Mouse (Mus musculus) forebrain, embryonic 13.5 days (tissue): Measurements from ENCODE around the gene Spata1. TPM values are rescaled to one million over a fixed set of nuclear protein-coding genes. Genes with fewer than 3 reads are reported as not detected.

Experiments
- ATAC-seq: fragments of 200-750 bp; cut with Nextera tagmentation; 2 replicates; pipeline ENCODE4 v1.8.0; 2017
- H3K27ac ChIP-seq: fragments of 300-500 bp; sonication (generic); 2 replicates; pipeline ENCODE4 v1.5.1; 2015; ENCODE audit warnings: inconsistent platforms, mild to moderate bottlenecking, moderate library complexity
- H3K27me3 ChIP-seq: fragments of 300-500 bp; sonication (generic); 2 replicates; pipeline ENCODE4 v1.6.1; 2015; ENCODE audit warnings: mild to moderate bottlenecking, inconsistent platforms
- H3K36me3 ChIP-seq: fragments of 300-500 bp; sonication (generic); 2 replicates; pipeline ENCODE4 v1.6.1; 2015; ENCODE audit warnings: mild to moderate bottlenecking, inconsistent platforms; ENCODE audit not compliant: poor library complexity, severe bottlenecking
- H3K4me1 ChIP-seq: fragments of 300-500 bp; sonication (generic); 2 replicates; pipeline ENCODE4 v1.6.1; 2015; ENCODE audit warnings: inconsistent platforms
- H3K4me2 ChIP-seq: fragments of 300-500 bp; sonication (generic); 2 replicates; pipeline ENCODE4 v1.6.1; 2015; ENCODE audit warnings: inconsistent platforms, mild to moderate bottlenecking, moderate library complexity
- H3K4me3 ChIP-seq: fragments of 300-500 bp; sonication (generic); 2 replicates; pipeline ENCODE4 v1.5.1; 2015; ENCODE audit warnings: mild to moderate bottlenecking, inconsistent platforms
- H3K9ac ChIP-seq: fragments of 300-500 bp; sonication (generic); 2 replicates; pipeline ENCODE4 v1.6.1; 2015; ENCODE audit warnings: mild to moderate bottlenecking, inconsistent platforms
- H3K9me3 ChIP-seq: fragments of 300-500 bp; sonication (generic); replicated peaks from 2 replicates; pipeline ENCODE4 v1.6.1; 2016; ENCODE audit warnings: inconsistent platforms
- WGBS: fragments of 180-500 bp; shearing (Covaris S2); methylation state at CpG from one replicate; pipeline ENCODE4 v1.1.7; 2015; 5-methylcytosine and 5-hydroxymethylcytosine counted together
- polyA plus RNA-seq: library from polyadenylated mRNA; unstranded; fragments of >200 nt; fragmentation: Nextera tagmentation; extraction: Ambion mirVana; gene quantifications from 2 replicates; pipeline ENCODE4 v1.2.1, GENCODE M21; 2015

Gene Spata1
- 4.2 and 4.5 TPM in 2 replicates for polyA plus RNA-seq

DNA sequence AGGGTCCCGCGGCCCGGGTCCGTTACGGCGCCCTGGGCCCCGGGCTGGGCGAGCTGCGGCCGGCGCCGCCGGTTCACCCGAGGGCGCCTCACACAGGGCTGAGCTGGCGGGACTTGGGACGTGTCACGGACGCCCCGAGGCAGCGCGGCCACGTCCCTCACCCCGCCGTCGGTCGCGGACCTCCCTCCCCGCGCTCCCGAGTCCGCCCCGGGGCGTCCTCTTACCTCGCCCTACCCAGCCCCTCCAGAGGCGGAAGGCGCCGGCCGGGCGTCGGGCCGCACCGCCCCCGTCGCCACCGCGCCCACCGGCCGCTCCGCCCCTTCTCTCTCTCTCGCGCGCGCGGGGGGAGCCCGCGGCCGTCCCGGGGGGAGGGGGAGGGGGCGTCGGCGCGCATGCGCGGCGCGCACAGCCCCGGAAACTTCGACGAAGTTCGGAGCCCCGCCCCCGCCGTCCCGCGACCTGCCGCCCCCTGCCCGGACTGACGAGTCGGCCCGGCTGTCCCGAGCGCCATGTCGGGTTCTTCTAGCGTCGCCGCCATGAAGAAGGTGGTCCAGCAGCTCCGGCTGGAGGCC, at the start of gene Spata1, which contains the start of gene Gng5:
Spata1 (minus strand) TSS at position 323 of the 572 bp plus-strand sequence.
Gng5 (plus strand) TSS at position 377 of the 572 bp plus-strand sequence.
- peaks cover 21% of the 10 kb centered on the region for H3K4me1 ChIP-seq
- H3K27ac ChIP-seq: peak within 1 kb of the TSS; percentile 75
- peak; percentile 93 for ATAC-seq
- no peaks in the 10 kb centered on the region for H3K9me3 ChIP-seq
- peak within 1 kb of the TSS; percentile 84 for H3K4me3 ChIP-seq
- H3K9ac ChIP-seq: peak within 1 kb of the TSS; percentile 89
- peaks cover 13% of the 10 kb centered on the region for H3K36me3 ChIP-seq
- H3K27me3 ChIP-seq: no peaks in the 10 kb centered on the region
- H3K4me2 ChIP-seq: peak within 1 kb of the TSS; percentile 71
- under 1% methylated on average over 53 of the region's 88 CpGs for WGBS

DNA sequence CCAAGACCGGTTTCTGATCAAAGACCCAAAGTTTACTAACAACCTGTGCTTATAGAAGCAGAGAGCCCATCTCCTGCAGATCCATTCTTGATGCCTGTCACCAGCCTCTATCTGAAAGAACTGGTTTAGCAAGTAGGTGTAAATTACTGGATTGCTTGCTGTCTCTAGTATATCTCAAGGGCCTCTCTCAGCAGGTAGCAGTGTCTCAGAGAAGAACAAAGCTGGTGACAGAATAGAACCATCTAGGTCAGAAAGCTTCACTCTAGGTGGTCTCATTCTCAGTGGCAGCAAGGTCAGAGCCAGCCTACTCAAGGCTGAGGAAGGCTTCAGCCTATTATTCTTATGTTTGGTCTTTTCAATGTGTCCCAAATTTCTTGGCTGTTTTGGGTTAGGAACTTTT, 44.1 kb upstream of the Spata1 start:
- H3K27ac ChIP-seq: no peak overlapping the region
- H3K9ac ChIP-seq: no peak overlapping the region
- H3K27me3 ChIP-seq: no peaks in the 10 kb centered on the region
- H3K9me3 ChIP-seq: no peaks in the 10 kb centered on the region
- H3K4me3 ChIP-seq: no peak overlapping the region
- no peak for ATAC-seq
- 50% methylated on average over 1 of the region's 1 CpGs for WGBS
- H3K4me2 ChIP-seq: no peak overlapping the region
- H3K4me1 ChIP-seq: no peaks in the 10 kb centered on the region
- H3K36me3 ChIP-seq: no peaks in the 10 kb centered on the region

DNA sequence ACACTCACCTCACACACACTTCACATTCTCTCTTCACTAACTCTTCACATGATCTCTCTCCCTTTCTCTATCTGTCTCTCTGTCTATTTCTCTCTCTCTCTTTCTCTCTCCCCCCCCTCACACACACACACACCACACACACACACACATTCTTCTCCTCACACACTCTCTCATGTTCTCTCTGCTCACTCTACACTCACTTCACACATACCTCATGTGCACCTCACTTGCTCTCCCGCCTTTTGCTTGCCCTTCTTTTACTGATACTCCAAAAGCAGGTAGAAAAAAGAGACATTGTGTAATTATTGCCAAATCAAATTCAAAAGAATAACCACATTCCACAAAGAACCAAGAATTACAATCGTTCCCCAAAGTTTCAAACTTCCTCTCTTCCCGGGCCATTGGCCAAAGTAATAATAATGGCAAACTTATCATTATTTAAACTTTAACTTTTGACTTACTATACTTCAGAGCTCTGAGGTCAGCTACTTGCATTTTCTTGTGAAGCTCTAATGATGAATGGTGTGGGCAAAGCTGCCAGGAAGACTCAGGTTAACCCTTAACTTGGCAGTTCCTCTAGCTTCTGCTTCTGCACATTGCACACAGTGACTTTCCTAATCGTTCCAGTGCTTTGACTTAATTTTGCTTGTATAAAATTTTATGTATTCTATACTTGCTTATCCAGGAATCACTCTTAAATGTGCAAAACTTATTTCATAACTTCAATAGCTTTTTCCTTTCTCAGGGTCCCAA, 41.1 kb upstream of the Spata1 start:
- no peaks in the 10 kb centered on the region for H3K9me3 ChIP-seq
- H3K4me2 ChIP-seq: no peak overlapping the region
- H3K36me3 ChIP-seq: no peaks in the 10 kb centered on the region
- ATAC-seq: no peak
- H3K27me3 ChIP-seq: no peaks in the 10 kb centered on the region
- no peak overlapping the region for H3K27ac ChIP-seq
- H3K4me1 ChIP-seq: no peaks in the 10 kb centered on the region
- no peak overlapping the region for H3K9ac ChIP-seq
- 86% methylated on average over 4 of the region's 4 CpGs for WGBS
- H3K4me3 ChIP-seq: no peak overlapping the region

DNA sequence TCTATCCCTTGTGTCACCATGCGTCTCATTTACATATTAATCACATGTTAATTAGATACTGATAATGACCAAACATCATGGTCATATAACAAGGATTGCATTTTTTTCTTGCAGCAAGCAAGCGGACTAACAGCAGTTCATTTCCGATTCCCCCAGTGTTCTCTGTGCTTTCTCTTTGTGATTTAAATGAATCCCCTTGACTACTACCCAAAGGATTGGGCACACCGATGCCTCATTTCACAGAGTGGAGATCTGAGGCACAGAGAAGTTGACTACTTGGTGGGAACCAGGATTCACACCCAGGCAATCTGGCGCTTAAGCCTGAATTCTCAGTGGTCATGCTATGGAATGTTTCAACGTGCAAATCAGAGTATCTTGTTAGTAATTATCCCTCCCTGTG, 35.4 kb upstream of the Spata1 start:
- WGBS: 49% methylated on average over 6 of the region's 6 CpGs

DNA sequence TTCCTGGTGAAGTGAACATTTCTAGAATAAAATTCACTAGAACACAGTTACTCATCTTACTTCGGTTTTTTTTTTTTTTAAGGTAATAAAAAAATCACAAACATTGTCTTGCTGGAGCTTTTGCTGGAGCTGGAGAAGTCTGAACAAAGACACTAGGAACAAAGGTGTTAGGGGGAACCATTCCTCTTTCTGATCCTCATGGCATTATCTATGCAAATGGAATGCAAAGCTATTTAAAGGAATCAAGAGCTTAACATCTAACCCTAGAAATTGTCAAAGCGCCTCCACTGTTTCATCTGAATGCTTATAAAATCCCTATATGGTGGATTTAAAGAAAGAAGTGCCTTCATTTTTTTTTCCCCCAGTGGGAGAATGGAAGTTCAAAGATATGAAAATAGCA, 28.8 kb upstream of the Spata1 start:
- H3K4me1 ChIP-seq: no peaks in the 10 kb centered on the region
- H3K36me3 ChIP-seq: no peaks in the 10 kb centered on the region
- WGBS: 33% methylated on average over 2 of the region's 2 CpGs
- H3K9me3 ChIP-seq: no peaks in the 10 kb centered on the region
- no peaks in the 10 kb centered on the region for H3K27me3 ChIP-seq
- H3K9ac ChIP-seq: no peak overlapping the region
- no peak overlapping the region for H3K4me2 ChIP-seq
- no peak overlapping the region for H3K4me3 ChIP-seq
- no peak overlapping the region for H3K27ac ChIP-seq
- ATAC-seq: no peak

More for the DNA sequence above, 35.4 kb upstream of the Spata1 start:
- no peak overlapping the region for H3K4me2 ChIP-seq
- ATAC-seq: no peak
- no peaks in the 10 kb centered on the region for H3K27me3 ChIP-seq
- no peak overlapping the region for H3K4me3 ChIP-seq
- H3K9me3 ChIP-seq: no peaks in the 10 kb centered on the region
- no peaks in the 10 kb centered on the region for H3K36me3 ChIP-seq
- H3K9ac ChIP-seq: no peak overlapping the region
- H3K27ac ChIP-seq: no peak overlapping the region
- H3K4me1 ChIP-seq: no peaks in the 10 kb centered on the region

DNA sequence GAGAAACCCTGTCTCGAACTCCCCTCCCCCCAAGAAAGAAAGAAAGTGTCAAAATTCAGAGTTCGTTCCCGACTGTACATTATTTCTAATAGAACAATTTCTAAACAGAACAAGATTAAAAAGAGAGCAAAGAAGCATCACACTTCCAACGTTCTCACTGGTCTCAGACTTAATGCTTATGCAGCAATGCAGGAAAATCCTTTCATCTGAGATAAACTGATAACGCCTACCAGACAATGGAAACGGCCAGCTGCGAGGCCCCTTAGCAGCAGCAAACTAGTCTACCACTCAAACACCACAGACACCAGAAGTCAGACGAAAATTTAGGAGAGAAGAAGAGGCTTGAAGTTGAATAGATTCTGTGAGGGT, 22.1 kb upstream of the Spata1 start:
- ATAC-seq: peak; percentile 29
- H3K27ac ChIP-seq: peak overlapping the region; percentile 95
- WGBS: 21% methylated on average over 8 of the region's 8 CpGs
- H3K36me3 ChIP-seq: peaks cover 21% of the 10 kb centered on the region
- H3K27me3 ChIP-seq: no peaks in the 10 kb centered on the region
- H3K9me3 ChIP-seq: no peaks in the 10 kb centered on the region
- H3K4me1 ChIP-seq: peaks cover 9% of the 10 kb centered on the region
- peak overlapping the region; percentile 80 for H3K9ac ChIP-seq
- peak overlapping the region; percentile 80 for H3K4me2 ChIP-seq
- H3K4me3 ChIP-seq: peak overlapping the region; percentile 80

DNA sequence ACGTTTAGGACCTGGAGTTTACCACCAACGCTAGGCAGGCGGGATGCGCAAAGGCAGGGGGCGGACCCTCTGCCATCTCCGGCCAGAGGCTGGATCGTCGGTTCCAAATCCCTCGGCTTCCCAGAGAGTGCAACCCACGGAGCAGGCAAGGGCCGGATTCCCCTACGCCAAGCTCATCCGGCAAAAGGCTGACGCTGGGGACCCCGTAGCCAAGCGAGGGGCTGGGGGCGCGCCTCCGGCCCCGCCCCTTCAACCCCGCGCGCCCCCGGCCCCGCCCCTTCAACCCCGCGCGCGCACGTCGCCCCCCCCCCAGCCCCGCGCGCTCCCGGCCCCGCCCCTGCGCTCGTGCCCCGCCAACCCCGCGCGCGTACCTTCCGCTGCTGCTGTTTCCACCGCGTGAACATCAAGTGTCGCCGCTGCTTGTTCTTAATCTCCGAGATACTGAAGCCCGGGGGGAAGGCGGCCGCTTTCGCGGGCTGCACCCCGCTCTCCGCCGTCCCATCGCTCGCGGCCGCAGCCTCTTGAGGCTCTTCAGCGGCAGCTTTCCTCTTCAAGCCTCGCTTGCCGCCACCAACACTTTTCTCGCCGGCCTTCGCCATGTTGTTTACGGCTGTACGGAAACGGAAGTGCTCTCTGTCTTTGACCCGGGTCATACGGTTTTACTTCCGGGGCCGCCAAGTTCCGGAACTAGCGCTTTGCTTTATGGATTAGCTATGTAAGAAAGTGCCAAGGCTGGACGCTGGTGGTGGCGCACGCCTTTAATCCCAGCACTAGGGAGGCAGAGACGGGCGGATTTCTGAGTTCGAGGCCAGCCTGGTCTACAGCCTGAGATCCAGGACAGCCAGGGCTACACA, 21.5 kb upstream of the Spata1 start, which contains the start of gene Rpf1:
Rpf1 (minus strand) TSS at position 632 of the 854 bp plus-strand sequence.
- peaks cover 9% of the 10 kb centered on the region for H3K4me1 ChIP-seq
- peak; percentile 96 for ATAC-seq
- H3K9me3 ChIP-seq: no peaks in the 10 kb centered on the region
- peak within 1 kb of the TSS; percentile 80 for H3K4me3 ChIP-seq
- peak within 1 kb of the TSS; percentile 80 for H3K9ac ChIP-seq
- peak within 1 kb of the TSS; percentile 95 for H3K27ac ChIP-seq
- H3K27me3 ChIP-seq: no peaks in the 10 kb centered on the region
- WGBS: under 1% methylated on average over 50 of the region's 82 CpGs
- peaks cover 21% of the 10 kb centered on the region for H3K36me3 ChIP-seq
- peak within 1 kb of the TSS; percentile 80 for H3K4me2 ChIP-seq

DNA sequence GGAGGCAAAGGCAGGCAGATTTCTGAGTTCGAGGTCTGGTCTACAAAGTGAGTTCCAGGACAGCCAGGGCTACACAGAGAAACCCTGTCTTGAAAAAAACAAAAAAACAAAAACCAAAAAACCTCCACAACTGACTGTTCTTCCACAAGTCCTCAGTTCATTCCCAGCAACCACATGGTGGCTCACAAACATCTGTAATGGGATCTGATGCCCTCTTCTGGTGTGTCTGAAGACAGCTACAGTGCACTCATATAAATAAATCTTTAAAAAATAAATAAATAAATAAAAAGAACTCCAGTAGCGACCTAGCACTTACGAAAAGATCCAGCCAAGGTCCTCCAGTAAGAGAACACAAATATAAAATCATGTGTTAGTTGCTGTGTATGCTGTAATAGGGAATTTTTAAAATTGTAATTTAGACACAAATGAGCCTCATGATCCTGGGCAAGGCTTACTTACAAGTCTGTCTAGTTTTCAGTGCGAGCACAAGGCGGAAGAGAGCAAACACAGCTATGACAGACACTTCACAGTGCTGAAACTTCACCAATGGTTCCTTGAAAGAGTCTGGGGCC, 20.8 kb upstream of the Spata1 start:
- peaks cover 9% of the 10 kb centered on the region for H3K4me1 ChIP-seq
- peak overlapping the region; percentile 80 for H3K4me2 ChIP-seq
- H3K36me3 ChIP-seq: peaks cover 28% of the 10 kb centered on the region
- H3K27ac ChIP-seq: peak overlapping the region; percentile 95
- H3K4me3 ChIP-seq: peak overlapping the region; percentile 80
- no peaks in the 10 kb centered on the region for H3K9me3 ChIP-seq
- H3K9ac ChIP-seq: peak overlapping the region; percentile 80
- no peaks in the 10 kb centered on the region for H3K27me3 ChIP-seq
- 41% methylated on average over 5 of the region's 5 CpGs for WGBS
- peak; percentile 16 for ATAC-seq

DNA sequence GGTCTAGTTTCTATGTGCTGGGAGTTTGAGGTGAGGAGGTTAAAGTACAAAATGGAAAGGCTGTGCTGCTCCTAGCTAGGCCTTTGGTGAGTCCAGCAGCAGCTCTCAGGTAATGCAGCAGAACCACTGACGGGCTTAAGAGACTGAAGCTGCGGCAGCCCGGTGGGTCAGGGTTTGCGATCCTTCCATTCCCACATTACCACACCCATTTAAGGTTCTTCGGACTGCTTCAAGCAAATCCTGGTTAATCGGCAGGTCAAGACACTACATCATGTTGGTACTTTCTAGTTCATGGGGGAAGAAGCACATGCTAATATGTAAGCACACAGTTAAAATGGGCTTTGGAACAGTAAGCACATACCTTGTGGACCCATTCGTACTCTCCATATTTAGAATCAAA, 7.2 kb upstream of the Spata1 start:
- no peak overlapping the region for H3K4me2 ChIP-seq
- peaks cover 9% of the 10 kb centered on the region for H3K4me1 ChIP-seq
- ATAC-seq: no peak
- no peak overlapping the region for H3K27ac ChIP-seq
- H3K36me3 ChIP-seq: peaks cover 73% of the 10 kb centered on the region
- H3K27me3 ChIP-seq: no peaks in the 10 kb centered on the region
- no peak overlapping the region for H3K9ac ChIP-seq
- 97% methylated on average over 7 of the region's 7 CpGs for WGBS
- H3K4me3 ChIP-seq: no peak overlapping the region
- no peaks in the 10 kb centered on the region for H3K9me3 ChIP-seq

DNA sequence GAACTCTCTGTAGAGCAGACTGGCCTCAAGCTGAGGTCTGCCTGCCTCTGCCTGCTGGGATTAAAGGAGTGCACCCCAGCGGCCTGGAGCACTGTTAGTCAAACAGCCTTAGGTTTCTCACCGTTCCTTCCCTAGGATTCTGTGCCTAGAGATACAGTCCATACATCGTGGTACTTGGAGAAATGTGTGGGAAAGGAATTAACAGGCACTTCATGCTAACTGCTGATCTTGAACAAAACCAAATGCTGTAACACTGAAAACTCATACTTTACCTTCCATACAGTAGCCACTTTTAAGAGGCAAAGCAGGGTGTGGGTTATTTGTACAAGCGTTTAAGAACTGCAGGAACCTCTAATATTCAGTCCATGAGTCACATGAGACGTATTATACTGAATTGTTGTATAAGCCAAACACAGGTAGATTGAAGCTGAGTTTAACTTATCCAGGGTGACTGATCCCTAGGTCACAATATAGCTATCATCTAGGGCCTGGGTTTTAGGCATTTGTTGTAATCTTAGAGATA, 2.1 kb upstream of the Spata1 start:
- Histone ChIP-seq H3K4me2 (peak overlapping the region; percentile 71), H3K4me1 (peaks cover 21% of the 10 kb centered on the region), H3K4me3 (peak overlapping the region; percentile 84), H3K9ac (peak overlapping the region; percentile 89), H3K9me3 (no peaks in the 10 kb centered on the region), H3K36me3 (peaks cover 28% of the 10 kb centered on the region), H3K27me3 (no peaks in the 10 kb centered on the region), H3K27ac (no peak overlapping the region)
- no peak for ATAC-seq
- 59% methylated on average over 5 of the region's 5 CpGs for WGBS

DNA sequence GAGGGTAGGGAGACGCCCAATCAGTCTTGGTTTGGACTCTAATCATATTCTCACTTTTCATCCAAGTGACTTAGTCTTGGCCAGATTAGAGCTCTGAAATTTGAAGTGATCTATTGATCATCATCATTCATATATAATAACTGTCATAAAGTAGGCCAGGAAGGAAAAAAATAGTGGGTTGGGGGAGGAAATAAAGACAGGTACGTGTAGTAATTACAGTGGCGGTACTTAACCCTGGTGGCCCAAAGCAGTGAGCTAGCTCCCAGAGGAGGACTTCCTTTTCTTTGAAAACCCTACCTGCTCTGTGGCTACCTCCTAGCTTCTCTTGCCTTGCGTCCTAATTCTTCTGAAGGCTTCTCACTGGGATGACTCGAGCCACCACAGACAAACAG, 1.3 kb upstream of the Spata1 start:
- ATAC-seq: no peak
- Histone ChIP-seq H3K4me3 (peak overlapping the region; percentile 84), H3K4me2 (peak overlapping the region; percentile 71), H3K27ac (no peak overlapping the region), H3K4me1 (peaks cover 21% of the 10 kb centered on the region), H3K9me3 (no peaks in the 10 kb centered on the region), H3K36me3 (peaks cover 22% of the 10 kb centered on the region), H3K9ac (peak overlapping the region; percentile 89), H3K27me3 (no peaks in the 10 kb centered on the region)
- whole genome bisulfite sequencing: 9% methylated on average over 5 of the region's 5 CpGs
